Mouse (Mus musculus): ENCODE measurements around the gene Tcf15. TPM values are rescaled to one million over a fixed set of nuclear protein-coding genes. Genes with fewer than 3 reads are reported as not detected.

The Tcf15 gene
- total RNA-seq (2021), result 1 to 10 TPM; 2.9 to 3.1 TPM
- long read RNA-seq, partial matches to known transcripts, result 0 of 3 reads
- long read RNA-seq, other reads (novel, unspliced or antisense), result 0 of 3 reads

GRCm38 (mm10) chr2:152143279-152144157 is at the start of gene Tcf15:
TSS of gene Tcf15 (plus strand) at chr2:152143561.
- DNase-seq (ENCODE audit: low spot score in 2 of 2), result peak in 1 of 2 experiments; percentile 28

GRCm38 (mm10) chr2:152094856-152095545 is 48.4 kb upstream of the Tcf15 start:
- no peak for DNase-seq (ENCODE audit: low spot score in 2 of 2)

GRCm38 (mm10) chr2:152096922-152097321 is 46.4 kb upstream of the Tcf15 start:
- DNase-seq (ENCODE audit: low spot score in 2 of 2), result no peak

GRCm38 (mm10) chr2:152097916-152098315 is 45.4 kb upstream of the Tcf15 start:
- DNase-seq (ENCODE audit: low spot score in 2 of 2), result peak in 1 of 2 experiments; percentile 70

GRCm38 (mm10) chr2:152099538-152099937 is 43.8 kb upstream of the Tcf15 start:
- DNase-seq (ENCODE audit: low spot score in 2 of 2), result no peak

- peak in 1 of 2 experiments; percentile 74 for DNase-seq (ENCODE audit: low spot score in 2 of 2)
Observed at GRCm38 (mm10) chr2:152101761-152102160, 41.6 kb upstream of the Tcf15 start.

GRCm38 (mm10) chr2:152102369-152102768 is 41.0 kb upstream of the Tcf15 start:
- peak in 1 of 2 experiments; percentile 65 for DNase-seq (ENCODE audit: low spot score in 2 of 2)

- no peak for DNase-seq (ENCODE audit: low spot score in 2 of 2)
Observed at GRCm38 (mm10) chr2:152104711-152105317, 38.5 kb upstream of the Tcf15 start.

- DNase-seq (ENCODE audit: low spot score in 2 of 2), result peak; percentile 78 to 85
Observed at GRCm38 (mm10) chr2:152105318-152106224, 37.8 kb upstream of the Tcf15 start, which contains the start of gene Srxn1. TSS of gene Srxn1 (plus strand) at chr2:152105516.

- no peak for DNase-seq (ENCODE audit: low spot score in 2 of 2)
Observed at GRCm38 (mm10) chr2:152106225-152106595, 37.2 kb upstream of the Tcf15 start.

- DNase-seq (ENCODE audit: low spot score in 2 of 2), result peak in 1 of 2 experiments; percentile 3
Observed at GRCm38 (mm10) chr2:152106597-152106996, 36.8 kb upstream of the Tcf15 start.

GRCm38 (mm10) chr2:152108702-152109101 is 34.7 kb upstream of the Tcf15 start:
- no peak for DNase-seq (ENCODE audit: low spot score in 2 of 2)

GRCm38 (mm10) chr2:152109386-152109785 is 34.0 kb upstream of the Tcf15 start:
- DNase-seq (ENCODE audit: low spot score in 2 of 2), result no peak

- no peak for DNase-seq (ENCODE audit: low spot score in 2 of 2)
Observed at GRCm38 (mm10) chr2:152111311-152111710, 32.0 kb upstream of the Tcf15 start.

- peak; percentile 86 to 96 for DNase-seq (ENCODE audit: low spot score in 2 of 2)
Observed at GRCm38 (mm10) chr2:152111920-152112319, 31.4 kb upstream of the Tcf15 start.

- DNase-seq (ENCODE audit: low spot score in 2 of 2), result no peak
Observed at GRCm38 (mm10) chr2:152112490-152112889, 30.9 kb upstream of the Tcf15 start.

GRCm38 (mm10) chr2:152112970-152113369 is 30.4 kb upstream of the Tcf15 start:
- DNase-seq (ENCODE audit: low spot score in 2 of 2), result peak in 1 of 2 experiments; percentile 65

- DNase-seq (ENCODE audit: low spot score in 2 of 2), result no peak
Observed at GRCm38 (mm10) chr2:152114057-152114975, 29.0 kb upstream of the Tcf15 start.

GRCm38 (mm10) chr2:152117694-152118093 is 25.7 kb upstream of the Tcf15 start:
- no peak for DNase-seq (ENCODE audit: low spot score in 2 of 2)

Data from layer of hippocampus, adult 18-20 months (tissue).